Mouse (Mus musculus) olfactory bulb, adult 2 months (tissue): Measurements from ENCODE around the gene 2310061I04Rik.

ENCODE experiments used
- CTCF ChIP-seq: fragments of 200-500 bp; IDR thresholded peaks from 2 replicates; pipeline ENCODE4 v1.5.1; 2012; ENCODE audit warnings: low read depth, mild to moderate bottlenecking, low read length, moderate library complexity; ENCODE audit not compliant: insufficient read depth
- POLR2A ChIP-seq: fragments of 200-500 bp; IDR thresholded peaks from 2 replicates; pipeline ENCODE4 v1.6.1; 2012; ENCODE audit warnings: mild to moderate bottlenecking, low read depth, low read length, moderate library complexity; ENCODE audit not compliant: insufficient read depth

DNA sequence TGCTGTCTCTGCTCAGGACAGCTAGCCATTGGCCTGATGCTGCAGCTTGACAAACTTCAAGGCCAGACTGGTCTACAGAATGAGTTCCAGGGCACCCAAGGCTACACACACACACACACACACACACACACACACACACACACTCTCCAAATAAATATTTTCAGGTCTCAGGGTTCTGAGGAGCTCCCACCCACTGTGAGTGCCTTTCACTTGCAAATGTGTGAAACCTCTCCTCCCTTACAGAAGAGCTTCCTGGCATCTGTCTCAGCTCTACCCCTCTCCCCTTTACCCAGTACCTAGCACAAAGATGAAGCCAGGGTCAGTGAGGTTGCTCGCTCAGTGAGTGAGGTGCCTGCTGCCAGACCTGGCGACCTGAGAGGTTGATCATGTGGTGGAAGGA, 41.9 kb upstream of the 2310061I04Rik start:
- TF ChIP-seq POLR2A (no peak), CTCF (no peak)
